Mouse (Mus musculus): ENCODE measurements around the gene Xkr7. TPM values are rescaled to one million over a fixed set of nuclear protein-coding genes. Genes with fewer than 3 reads are reported as not detected.

Xkr7 gene
- total RNA-seq, 1 experiment = 0.36 TPM

- Histone ChIP-seq H3K9me3 (ENCODE audit: control insufficient read depth, insufficient read depth, low read depth, low read length) (no peaks in the 10 kb centered on the region), H3K27ac (ENCODE audit: insufficient read depth, low read depth, low read length, poor library complexity, severe bottlenecking) (no peak overlapping the region), H3K4me1 (ENCODE audit: control insufficient read depth in 2 of 2, insufficient read depth in 2 of 2, low read length in 2 of 2, poor library complexity in 1 of 2) (peaks cover 0 to 3% of the 10 kb centered on the region in 2 experiments; a peak in 1 of 4 replicates), H3K4me3 (ENCODE audit: insufficient read depth in 1 of 2, low read depth in 1 of 2, low read length in 2 of 2, poor library complexity in 1 of 2, severe bottlenecking in 1 of 2) (no peak overlapping the region), H3K9ac (ENCODE audit: insufficient read depth, low read depth, low read length, poor library complexity, severe bottlenecking) (no peak overlapping the region), H3K36me3 (ENCODE audit: control insufficient read depth, insufficient read depth, low read length, poor library complexity, severe bottlenecking) (no peaks in the 10 kb centered on the region)
- TF ChIP-seq MAFK (IDR thresholded peaks at IDR 0.05; ENCODE audit: insufficient read depth, low read depth, low read length) = no peak
- no peak for TF ChIP-seq CHD2 (IDR thresholded peaks at IDR 0.05; ENCODE audit: low read depth, low read length)
- TF ChIP-seq HCFC1 (IDR thresholded peaks at IDR 0.05; ENCODE audit: borderline replicate concordance, insufficient read depth, low read length) = no peak
- TF ChIP-seq ZC3H11A (IDR thresholded peaks at IDR 0.05; ENCODE audit: borderline replicate concordance, low read depth, low read length) = no peak
- TF ChIP-seq ZNF384 (IDR thresholded peaks at IDR 0.05; ENCODE audit: low read depth, low read length) = no peak
- in situ Hi-C loops (cut with MboI; ENCODE audit: low sequenced_read_pairs in 2 of 2, unreplicated experiment in 2 of 2) = no loop called here
- no peak for DNase-seq (ENCODE audit: low read depth, low spot score)
Observed at GRCm38 (mm10) chr2:153030422-153030821, 1.2 kb upstream of the Xkr7 start.

GRCm38 (mm10) chr2:153032083-153032842 is 611 bp downstream of the Xkr7 start:
- no peak overlapping the region for H3K9ac ChIP-seq (ENCODE audit: insufficient read depth, low read depth, low read length, poor library complexity, severe bottlenecking)
- peak overlapping the region; percentile 67 to 69 for H3K4me3 ChIP-seq (ENCODE audit: insufficient read depth in 1 of 2, low read depth in 1 of 2, low read length in 2 of 2, poor library complexity in 1 of 2, severe bottlenecking in 1 of 2)
- DNase-seq (ENCODE audit: low read depth, low spot score) = peak; percentile 73
- no peak overlapping the region for H3K27ac ChIP-seq (ENCODE audit: insufficient read depth, low read depth, low read length, poor library complexity, severe bottlenecking)
- peaks cover 0 to 3% of the 10 kb centered on the region in 2 experiments; a peak in 1 of 4 replicates for H3K4me1 ChIP-seq (ENCODE audit: control insufficient read depth in 2 of 2, insufficient read depth in 2 of 2, low read length in 2 of 2, poor library complexity in 1 of 2)
- H3K9me3 ChIP-seq (ENCODE audit: control insufficient read depth, insufficient read depth, low read depth, low read length) = no peaks in the 10 kb centered on the region
- H3K36me3 ChIP-seq (ENCODE audit: control insufficient read depth, insufficient read depth, low read length, poor library complexity, severe bottlenecking) = no peaks in the 10 kb centered on the region
- in situ Hi-C loops (cut with MboI; ENCODE audit: low sequenced_read_pairs in 2 of 2, unreplicated experiment in 2 of 2) = no loop called here
- TF ChIP-seq ZC3H11A (IDR thresholded peaks at IDR 0.05; ENCODE audit: borderline replicate concordance, low read depth, low read length) (no peak), HCFC1 (IDR thresholded peaks at IDR 0.05; ENCODE audit: borderline replicate concordance, insufficient read depth, low read length) (peak; percentile 62; the same call in 1 of the 2 replicates)

- Histone ChIP-seq H3K4me3 (ENCODE audit: insufficient read depth in 1 of 2, low read depth in 1 of 2, low read length in 2 of 2, poor library complexity in 1 of 2, severe bottlenecking in 1 of 2) (no peak overlapping the region), H3K9me3 (ENCODE audit: control insufficient read depth, insufficient read depth, low read depth, low read length) (no peaks in the 10 kb centered on the region), H3K4me1 (ENCODE audit: control insufficient read depth in 2 of 2, insufficient read depth in 2 of 2, low read length in 2 of 2, poor library complexity in 1 of 2) (peaks cover 0 to 3% of the 10 kb centered on the region in 2 experiments; a peak in 1 of 4 replicates), H3K27ac (ENCODE audit: insufficient read depth, low read depth, low read length, poor library complexity, severe bottlenecking) (no peak overlapping the region), H3K9ac (ENCODE audit: insufficient read depth, low read depth, low read length, poor library complexity, severe bottlenecking) (no peak overlapping the region), H3K36me3 (ENCODE audit: control insufficient read depth, insufficient read depth, low read length, poor library complexity, severe bottlenecking) (no peaks in the 10 kb centered on the region)
- no peak for DNase-seq (ENCODE audit: low read depth, low spot score)
- in situ Hi-C loops (cut with MboI; ENCODE audit: low sequenced_read_pairs in 2 of 2, unreplicated experiment in 2 of 2) = no loop called here
- no peak for TF ChIP-seq CHD2 (IDR thresholded peaks at IDR 0.05; ENCODE audit: low read depth, low read length)
- TF ChIP-seq MAFK (IDR thresholded peaks at IDR 0.05; ENCODE audit: insufficient read depth, low read depth, low read length) = no peak
- no peak for TF ChIP-seq ZC3H11A (IDR thresholded peaks at IDR 0.05; ENCODE audit: borderline replicate concordance, low read depth, low read length)
- no peak for TF ChIP-seq ZNF384 (IDR thresholded peaks at IDR 0.05; ENCODE audit: low read depth, low read length)
- no peak for TF ChIP-seq HCFC1 (IDR thresholded peaks at IDR 0.05; ENCODE audit: borderline replicate concordance, insufficient read depth, low read length)
Observed at GRCm38 (mm10) chr2:153032973-153033372, 1.3 kb downstream of the Xkr7 start.

GRCm38 (mm10) chr2:153033545-153034230 is 2.0 kb downstream of the Xkr7 start:
- DNase-seq (ENCODE audit: low read depth, low spot score) = no peak
- TF ChIP-seq HCFC1 (IDR thresholded peaks at IDR 0.05; ENCODE audit: borderline replicate concordance, insufficient read depth, low read length) (no peak), MAFK (IDR thresholded peaks at IDR 0.05; ENCODE audit: insufficient read depth, low read depth, low read length) (no peak), ZNF384 (IDR thresholded peaks at IDR 0.05; ENCODE audit: low read depth, low read length) (no peak), CHD2 (IDR thresholded peaks at IDR 0.05; ENCODE audit: low read depth, low read length) (no peak), ZC3H11A (IDR thresholded peaks at IDR 0.05; ENCODE audit: borderline replicate concordance, low read depth, low read length) (no peak)
- Histone ChIP-seq H3K27ac (ENCODE audit: insufficient read depth, low read depth, low read length, poor library complexity, severe bottlenecking) (no peak overlapping the region), H3K4me3 (ENCODE audit: insufficient read depth in 1 of 2, low read depth in 1 of 2, low read length in 2 of 2, poor library complexity in 1 of 2, severe bottlenecking in 1 of 2) (no peak overlapping the region), H3K9me3 (ENCODE audit: control insufficient read depth, insufficient read depth, low read depth, low read length) (no peaks in the 10 kb centered on the region), H3K36me3 (ENCODE audit: control insufficient read depth, insufficient read depth, low read length, poor library complexity, severe bottlenecking) (no peaks in the 10 kb centered on the region), H3K9ac (ENCODE audit: insufficient read depth, low read depth, low read length, poor library complexity, severe bottlenecking) (no peak overlapping the region), H3K4me1 (ENCODE audit: control insufficient read depth in 2 of 2, insufficient read depth in 2 of 2, low read length in 2 of 2, poor library complexity in 1 of 2) (peaks cover 0 to 3% of the 10 kb centered on the region in 2 experiments; a peak in 1 of 4 replicates)
- in situ Hi-C loops (cut with MboI; ENCODE audit: low sequenced_read_pairs in 2 of 2, unreplicated experiment in 2 of 2) = no loop called here
